Mouse (Mus musculus): ENCODE data around the gene Usp2.

- TF ChIP-seq POLR2A (IDR thresholded peaks at IDR 0.05; ENCODE audit: borderline replicate concordance, low read depth, low read length) (no peak), CTCF (IDR thresholded peaks at IDR 0.05; ENCODE audit: low read depth, low read length) (no peak)
These were observed 10.6 kb downstream of the Usp2 start for GRCm38 (mm10) chr9:44077266-44077910.
